Mouse (Mus musculus): Measurements from ENCODE around the gene Fcgr1. TPM values are rescaled to one million over a fixed set of nuclear protein-coding genes. Genes with fewer than 3 reads are reported as not detected.

The Fcgr1 gene
- polyA plus RNA-seq, 1 experiment from 2014 or later: 3.7 TPM

GRCm38 (mm10) chr3:96261623-96262022 lies 32.1 kb downstream of the Fcgr1 start:
- ATAC-seq: no peak
- Histone ChIP-seq H3K4me1 (ENCODE audit: control insufficient read depth, insufficient read depth, low read length) (peaks cover 15% of the 10 kb centered on the region; the same call in 1 of the 2 replicates), H3K9ac (ENCODE audit: low read depth, low read length) (peak overlapping the region; percentile 82), H3K4me2 (ENCODE audit: low read depth, low read length) (peak overlapping the region; percentile 67), H3K27ac (ENCODE audit: low read length) (peak overlapping the region; percentile 98), H3K4me3 (ENCODE audit: low read length) (peak overlapping the region; percentile 64; the same call in 1 of the 2 replicates), H3K27me3 (replicated peaks; ENCODE audit: control insufficient read depth, insufficient read depth, low read length) (no peaks in the 10 kb centered on the region), H3K9me3 (ENCODE audit: control insufficient read depth, low read length) (no peaks in the 10 kb centered on the region), H3K36me3 (ENCODE audit: control insufficient read depth, insufficient read depth, low read length) (no peaks in the 10 kb centered on the region)
- 63% methylated on average over 3 of the region's 3 CpGs for WGBS

- ATAC-seq: no peak
- 89% methylated on average over 5 of the region's 5 CpGs for WGBS
- Histone ChIP-seq H3K4me1 (ENCODE audit: control insufficient read depth, insufficient read depth, low read length) (peaks cover 18% of the 10 kb centered on the region; the same call in 1 of the 2 replicates), H3K4me2 (ENCODE audit: low read depth, low read length) (no peak overlapping the region), H3K4me3 (ENCODE audit: low read length) (no peak overlapping the region), H3K27ac (ENCODE audit: low read length) (no peak overlapping the region), H3K27me3 (replicated peaks; ENCODE audit: control insufficient read depth, insufficient read depth, low read length) (no peaks in the 10 kb centered on the region), H3K9me3 (ENCODE audit: control insufficient read depth, low read length) (no peaks in the 10 kb centered on the region), H3K36me3 (ENCODE audit: control insufficient read depth, insufficient read depth, low read length) (no peaks in the 10 kb centered on the region), H3K9ac (ENCODE audit: low read depth, low read length) (no peak overlapping the region)
Observed at GRCm38 (mm10) chr3:96260220-96260619, 33.5 kb downstream of the Fcgr1 start.

GRCm38 (mm10) chr3:96257190-96257589 lies 36.6 kb downstream of the Fcgr1 start:
- Histone ChIP-seq H3K4me1 (ENCODE audit: control insufficient read depth, insufficient read depth, low read length) (peaks cover 9% of the 10 kb centered on the region; the same call in 1 of the 2 replicates), H3K27ac (ENCODE audit: low read length) (no peak overlapping the region), H3K27me3 (replicated peaks; ENCODE audit: control insufficient read depth, insufficient read depth, low read length) (no peaks in the 10 kb centered on the region), H3K4me3 (ENCODE audit: low read length) (no peak overlapping the region), H3K9me3 (ENCODE audit: control insufficient read depth, low read length) (no peaks in the 10 kb centered on the region), H3K4me2 (ENCODE audit: low read depth, low read length) (no peak overlapping the region), H3K9ac (ENCODE audit: low read depth, low read length) (no peak overlapping the region), H3K36me3 (ENCODE audit: control insufficient read depth, insufficient read depth, low read length) (no peaks in the 10 kb centered on the region)
- WGBS: 66% methylated on average over 3 of the region's 3 CpGs
- ATAC-seq: no peak

- H3K9me3 ChIP-seq (ENCODE audit: control insufficient read depth, low read length): no peaks in the 10 kb centered on the region
- H3K4me2 ChIP-seq (ENCODE audit: low read depth, low read length): 0 out of 2 replicates have a peak overlapping the region, but pooled peaks have one; percentile 9
- H3K9ac ChIP-seq (ENCODE audit: low read depth, low read length): 0 out of 2 replicates have a peak overlapping the region, but pooled peaks have one; percentile 23
- H3K27me3 ChIP-seq (replicated peaks; ENCODE audit: control insufficient read depth, insufficient read depth, low read length): no peaks in the 10 kb centered on the region
- H3K4me1 ChIP-seq (ENCODE audit: control insufficient read depth, insufficient read depth, low read length): peaks cover 5% of the 10 kb centered on the region; the same call in 1 of the 2 replicates
- ATAC-seq: peak; percentile 76
- H3K36me3 ChIP-seq (ENCODE audit: control insufficient read depth, insufficient read depth, low read length): no peaks in the 10 kb centered on the region
- WGBS: 43% methylated on average over 5 of the region's 5 CpGs
- 0 out of 2 replicates have a peak overlapping the region, but pooled peaks have one; percentile 5 for H3K4me3 ChIP-seq (ENCODE audit: low read length)
- peak overlapping the region; percentile 51 for H3K27ac ChIP-seq (ENCODE audit: low read length)
Observed at GRCm38 (mm10) chr3:96255926-96256593, 37.7 kb downstream of the Fcgr1 start.

GRCm38 (mm10) chr3:96254683-96255355 lies 39.0 kb downstream of the Fcgr1 start:
- ATAC-seq: no peak
- Histone ChIP-seq H3K27me3 (replicated peaks; ENCODE audit: control insufficient read depth, insufficient read depth, low read length) (no peaks in the 10 kb centered on the region), H3K4me3 (ENCODE audit: low read length) (no peak overlapping the region), H3K4me2 (ENCODE audit: low read depth, low read length) (no peak overlapping the region), H3K27ac (ENCODE audit: low read length) (no peak overlapping the region), H3K9ac (ENCODE audit: low read depth, low read length) (peak overlapping the region; percentile 14; the same call in 1 of the 2 replicates), H3K9me3 (ENCODE audit: control insufficient read depth, low read length) (no peaks in the 10 kb centered on the region), H3K36me3 (ENCODE audit: control insufficient read depth, insufficient read depth, low read length) (no peaks in the 10 kb centered on the region), H3K4me1 (ENCODE audit: control insufficient read depth, insufficient read depth, low read length) (peaks cover 8% of the 10 kb centered on the region)
- 48% methylated on average over 10 of the region's 10 CpGs for WGBS

- peaks cover 19% of the 10 kb centered on the region for H3K4me1 ChIP-seq (ENCODE audit: control insufficient read depth, insufficient read depth, low read length)
- no peak for ATAC-seq
- no peak overlapping the region for H3K27ac ChIP-seq (ENCODE audit: low read length)
- no peak overlapping the region for H3K4me2 ChIP-seq (ENCODE audit: low read depth, low read length)
- no peak overlapping the region for H3K9ac ChIP-seq (ENCODE audit: low read depth, low read length)
- no peaks in the 10 kb centered on the region for H3K9me3 ChIP-seq (ENCODE audit: control insufficient read depth, low read length)
- no peak overlapping the region for H3K4me3 ChIP-seq (ENCODE audit: low read length)
- no peaks in the 10 kb centered on the region for H3K36me3 ChIP-seq (ENCODE audit: control insufficient read depth, insufficient read depth, low read length)
- no peaks in the 10 kb centered on the region for H3K27me3 ChIP-seq (replicated peaks; ENCODE audit: control insufficient read depth, insufficient read depth, low read length)
- 84% methylated on average over 3 of the region's 3 CpGs for WGBS
Observed at GRCm38 (mm10) chr3:96251787-96252186, 42.0 kb downstream of the Fcgr1 start.

- Histone ChIP-seq H3K4me1 (ENCODE audit: control insufficient read depth, insufficient read depth, low read length) (peaks cover 16% of the 10 kb centered on the region), H3K4me3 (ENCODE audit: low read length) (no peak overlapping the region), H3K4me2 (ENCODE audit: low read depth, low read length) (no peak overlapping the region), H3K9me3 (ENCODE audit: control insufficient read depth, low read length) (no peaks in the 10 kb centered on the region), H3K36me3 (ENCODE audit: control insufficient read depth, insufficient read depth, low read length) (no peaks in the 10 kb centered on the region), H3K9ac (ENCODE audit: low read depth, low read length) (no peak overlapping the region), H3K27me3 (replicated peaks; ENCODE audit: control insufficient read depth, insufficient read depth, low read length) (no peaks in the 10 kb centered on the region), H3K27ac (ENCODE audit: low read length) (no peak overlapping the region)
- ATAC-seq: no peak
- WGBS: 55% methylated on average over 3 of the region's 3 CpGs
Observed at GRCm38 (mm10) chr3:96250890-96251289, 42.9 kb downstream of the Fcgr1 start.

- Histone ChIP-seq H3K4me3 (ENCODE audit: low read length) (peak overlapping the region; percentile 50; the same call in 1 of the 2 replicates), H3K4me1 (ENCODE audit: control insufficient read depth, insufficient read depth, low read length) (peaks cover 19% of the 10 kb centered on the region)
Observed at GRCm38 (mm10) chr3:96249034-96249345, 44.8 kb downstream of the Fcgr1 start.

GRCm38 (mm10) chr3:96248141-96249033 lies 45.4 kb downstream of the Fcgr1 start:
- no peaks in the 10 kb centered on the region for H3K36me3 ChIP-seq (ENCODE audit: control insufficient read depth, insufficient read depth, low read length)
- H3K9me3 ChIP-seq (ENCODE audit: control insufficient read depth, low read length): no peaks in the 10 kb centered on the region
- H3K9ac ChIP-seq (ENCODE audit: low read depth, low read length): 0 out of 2 replicates have a peak overlapping the region, but pooled peaks have one; percentile 37
- WGBS: 34% methylated on average over 6 of the region's 6 CpGs
- no peak for ATAC-seq
- peak overlapping the region; percentile 50 for H3K4me3 ChIP-seq (ENCODE audit: low read length)
- H3K27me3 ChIP-seq (replicated peaks; ENCODE audit: control insufficient read depth, insufficient read depth, low read length): no peaks in the 10 kb centered on the region
- H3K4me2 ChIP-seq (ENCODE audit: low read depth, low read length): peak overlapping the region; percentile 56
- 0 out of 2 replicates have a peak overlapping the region, but pooled peaks have one; percentile 9 for H3K27ac ChIP-seq (ENCODE audit: low read length)
- H3K4me1 ChIP-seq (ENCODE audit: control insufficient read depth, insufficient read depth, low read length): peaks cover 23% of the 10 kb centered on the region

More at GRCm38 (mm10) chr3:96249034-96249345, 44.8 kb downstream of the Fcgr1 start:
- no peaks in the 10 kb centered on the region for H3K27me3 ChIP-seq (replicated peaks; ENCODE audit: control insufficient read depth, insufficient read depth, low read length)
- no peak for ATAC-seq
- no peaks in the 10 kb centered on the region for H3K36me3 ChIP-seq (ENCODE audit: control insufficient read depth, insufficient read depth, low read length)
- WGBS: 51% methylated on average over 4 of the region's 4 CpGs
- H3K4me2 ChIP-seq (ENCODE audit: low read depth, low read length): peak overlapping the region; percentile 56
- no peaks in the 10 kb centered on the region for H3K9me3 ChIP-seq (ENCODE audit: control insufficient read depth, low read length)
- 0 out of 2 replicates have a peak overlapping the region, but pooled peaks have one; percentile 37 for H3K9ac ChIP-seq (ENCODE audit: low read depth, low read length)
- no peak overlapping the region for H3K27ac ChIP-seq (ENCODE audit: low read length)

All from intestine, embryonic 16.5 days (tissue).